Mouse (Mus musculus): ENCODE data around the gene Gm15557. TPM values are rescaled to one million over a fixed set of nuclear protein-coding genes. Genes with fewer than 3 reads are reported as not detected.

The Gm15557 gene
- total RNA-seq, 2 experiments from 2014 or later, result not detected

Other genes starting within 250 kb of the Gm15557 start
- 100 to 1,000 TPM; 140 TPM for gene Trpc4ap, start 248.3 kb upstream of the Gm15557 start, total RNA-seq (2021)
- gene Edem2, start 211.3 kb upstream of the Gm15557 start, total RNA-seq (2021), result 10 to 100 TPM; 16.6 to 17.8 TPM
- gene Gm17581, start 204.9 kb upstream of the Gm15557 start, total RNA-seq (2021), result not detected
- gene Procr, start 189.6 kb upstream of the Gm15557 start, total RNA-seq (2021), result 1 to 10 TPM; 1.8 to 1.9 TPM
- 10 to 100 TPM; 45.8 to 50.0 TPM for gene Mmp24, start 165.4 kb upstream of the Gm15557 start, total RNA-seq (2021)
- 10 to 100 TPM; 45.7 to 50.3 TPM for gene BC029722, start 121.3 kb upstream of the Gm15557 start, total RNA-seq (2021)
- 10 to 100 TPM; 65.3 to 67.6 TPM for gene Eif6, start 113.8 kb upstream of the Gm15557 start, total RNA-seq (2021)
- not detected for gene Fam83c, start 105.9 kb upstream of the Gm15557 start, total RNA-seq (2021)
- gene Uqcc1, start 10.4 kb upstream of the Gm15557 start, total RNA-seq (2021), result 10 to 100 TPM; 45.8 to 50.2 TPM
- gene Gdf5, start 4.6 kb downstream of the Gm15557 start, total RNA-seq (2021), result under 1 TPM; 0.29 to 0.55 TPM
- 10 to 100 TPM; 15.1 to 16.3 TPM for gene Cep250, start 15.7 kb downstream of the Gm15557 start, total RNA-seq (2021)
- gene 6430550D23Rik, start 67.2 kb downstream of the Gm15557 start, total RNA-seq (2021), result 1 to 10 TPM in 1 of 2 experiments, under 1 TPM in 1; 0.88 to 1.3 TPM
- gene Ergic3, start 67.3 kb downstream of the Gm15557 start, total RNA-seq (2021), result 100 to 1,000 TPM; 180 to 200 TPM
- gene Fer1l4, start 112.2 kb downstream of the Gm15557 start, total RNA-seq (2021), result not detected
- 1 to 10 TPM; 4.7 to 6.9 TPM for gene Spag4, start 124.4 kb downstream of the Gm15557 start, total RNA-seq (2021)
- 10 to 100 TPM; 24.0 to 26.0 TPM for gene Cpne1, start 171.2 kb downstream of the Gm15557 start, total RNA-seq (2021)
- gene Rbm12, start 171.2 kb downstream of the Gm15557 start, total RNA-seq (2021), result 10 to 100 TPM; 25.5 to 30.2 TPM
- gene Gm28036, start 186.4 kb downstream of the Gm15557 start, total RNA-seq (2021), result 10 to 100 TPM; 19.6 to 26.7 TPM
- gene Romo1, start 203.3 kb downstream of the Gm15557 start, total RNA-seq (2021), result 100 to 1,000 TPM; 183 to 205 TPM
- 10 to 100 TPM; 35.3 to 37.1 TPM for gene Nfs1, start 203.5 kb downstream of the Gm15557 start, total RNA-seq (2021)
- gene Rbm39, start 239.5 kb downstream of the Gm15557 start, total RNA-seq (2021), result 100 to 1,000 TPM; 259 to 277 TPM